Mouse (Mus musculus): ENCODE measurements around the gene Pex14.

Gene Pex14

DNA sequence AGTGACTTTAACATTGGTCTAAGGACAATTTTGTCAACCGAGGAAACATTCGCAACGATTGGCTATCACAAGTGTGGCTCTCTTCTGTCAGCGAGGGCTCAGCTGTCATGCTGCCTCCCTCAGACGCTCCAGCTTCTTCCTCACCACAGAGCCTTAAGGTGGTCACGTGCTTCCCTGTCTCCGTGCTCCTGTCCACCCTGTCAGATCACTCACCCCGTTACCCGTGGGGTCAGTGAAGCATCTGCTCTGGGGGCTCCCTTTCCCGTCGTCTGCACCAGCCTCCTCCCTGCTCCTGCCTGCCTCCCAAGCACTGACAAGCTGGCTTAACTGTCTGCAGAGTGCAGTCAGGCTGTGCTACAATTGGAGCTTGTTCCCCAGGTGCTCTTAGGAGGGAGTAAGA, 119.8 kb downstream of the Pex14 start:
- no peak for DNase-seq

DNA sequence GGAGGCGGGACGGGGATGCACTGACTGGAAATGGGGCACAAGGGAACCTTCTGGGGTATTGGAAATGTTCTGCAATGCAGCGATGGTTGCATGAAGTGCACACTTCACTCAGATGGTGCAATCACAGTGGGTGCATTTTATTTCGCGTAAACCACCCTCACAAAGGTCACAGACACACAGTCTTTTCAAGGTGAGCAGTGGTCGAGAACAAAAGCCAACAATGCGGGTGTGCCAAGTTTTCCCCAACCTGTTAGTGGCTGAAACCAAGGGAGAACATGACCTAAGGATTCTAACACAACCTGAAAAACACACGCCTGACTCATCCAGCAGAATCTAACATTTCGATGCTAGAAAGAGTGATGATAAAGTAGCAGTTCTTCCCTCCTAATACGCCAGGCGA, 120.8 kb downstream of the Pex14 start:
- no peak for DNase-seq

DNA sequence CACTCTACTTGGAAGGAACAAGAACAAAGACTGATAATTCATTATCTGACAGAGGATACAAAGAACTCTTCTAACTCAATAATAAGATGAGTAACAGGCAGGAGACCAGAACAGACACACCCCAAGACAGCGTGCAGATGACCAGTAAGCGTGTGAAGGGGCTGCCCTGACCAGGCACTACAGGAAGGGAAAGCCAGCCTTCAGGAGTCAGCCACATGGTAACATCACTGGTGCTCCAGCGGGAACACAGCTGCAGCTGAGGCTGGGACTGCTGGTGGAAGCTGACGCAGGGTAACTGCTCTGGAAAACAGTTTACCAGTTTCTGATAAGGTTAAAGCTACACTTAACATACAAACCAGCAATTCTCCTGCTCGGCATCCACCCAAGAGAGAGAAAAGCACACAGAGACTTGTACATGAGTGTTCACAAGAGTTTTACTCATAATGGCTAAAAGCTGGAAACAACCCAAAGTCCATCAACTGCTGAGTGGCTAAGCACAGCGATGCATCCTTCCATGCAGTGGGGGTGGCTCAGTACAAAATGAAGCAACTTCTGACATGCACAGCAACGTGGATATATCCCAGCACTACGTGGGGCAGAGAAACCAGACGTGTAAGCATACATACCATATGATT, 121.3 kb downstream of the Pex14 start:
- no peak for DNase-seq

- DNase-seq: peak; percentile 38 to 51
Measured at GRCm38 (mm10) chr4:148974833-148975232, 124.8 kb downstream of the Pex14 start.

DNA sequence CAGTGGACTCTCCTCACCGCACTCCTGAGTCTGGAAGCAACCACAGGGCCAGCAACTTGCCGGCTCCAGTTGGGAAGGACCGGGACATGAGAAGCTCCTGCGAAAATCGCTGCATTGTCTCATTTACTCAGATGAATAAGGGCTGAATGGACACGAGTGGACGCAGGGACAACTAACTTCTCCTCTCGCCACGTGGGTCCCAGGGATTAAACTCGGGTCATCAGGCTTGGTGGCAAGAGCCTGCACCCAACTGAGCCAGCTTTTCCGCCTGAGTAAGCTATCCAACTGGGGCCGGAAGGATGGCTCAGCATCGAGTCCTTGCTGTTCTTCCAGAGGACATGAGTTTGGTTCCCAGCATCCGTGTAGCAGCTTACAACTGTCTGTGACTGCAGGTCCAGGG, 126.3 kb downstream of the Pex14 start:
- no peak for DNase-seq

GRCm38 (mm10) chr4:148972707-148973106, 127.0 kb downstream of the Pex14 start:
- no peak for DNase-seq

- no peak for DNase-seq
Measured at GRCm38 (mm10) chr4:148971613-148972242, 127.9 kb downstream of the Pex14 start.

DNA sequence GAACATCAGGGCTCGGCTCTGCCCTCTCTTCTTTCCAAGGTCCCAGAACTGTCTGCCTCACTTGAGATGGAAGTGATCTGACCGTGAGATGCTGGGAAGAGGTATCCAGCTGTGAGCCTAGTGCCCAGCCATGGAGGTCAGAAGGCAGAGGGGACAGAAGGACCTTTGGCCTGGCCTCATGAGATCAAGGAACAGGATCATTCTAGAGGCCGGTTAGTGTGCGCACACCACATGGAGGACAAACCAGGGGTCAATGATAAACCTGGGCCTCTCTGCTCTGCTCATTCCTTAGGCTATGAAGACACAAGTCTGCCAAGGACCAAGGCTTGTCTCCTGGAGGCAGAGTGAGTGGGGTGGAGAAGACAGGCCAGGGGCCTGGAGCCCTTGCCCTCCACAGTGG, 128.9 kb downstream of the Pex14 start:
- DNase-seq: no peak

DNA sequence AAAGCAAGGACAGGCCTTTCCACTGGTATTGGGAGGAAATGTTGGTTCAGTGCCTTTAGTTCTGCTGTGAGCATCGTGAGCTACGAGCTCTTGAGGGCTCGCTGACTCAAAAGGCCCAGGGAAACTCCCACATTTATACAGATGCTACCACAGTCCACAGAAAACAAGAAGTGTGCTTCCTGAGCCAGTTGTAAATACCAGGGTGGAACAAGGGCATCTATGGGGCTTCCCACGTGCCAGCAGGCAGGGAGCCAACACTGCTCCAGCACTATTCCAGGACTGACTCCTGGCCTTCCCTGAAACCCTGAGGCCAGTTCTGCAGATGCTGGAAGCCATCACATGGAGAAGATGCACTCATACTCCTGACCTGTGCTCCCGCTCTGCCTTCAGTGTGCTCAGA, 130.1 kb downstream of the Pex14 start:
- DNase-seq: peak; percentile 31 to 55

DNA sequence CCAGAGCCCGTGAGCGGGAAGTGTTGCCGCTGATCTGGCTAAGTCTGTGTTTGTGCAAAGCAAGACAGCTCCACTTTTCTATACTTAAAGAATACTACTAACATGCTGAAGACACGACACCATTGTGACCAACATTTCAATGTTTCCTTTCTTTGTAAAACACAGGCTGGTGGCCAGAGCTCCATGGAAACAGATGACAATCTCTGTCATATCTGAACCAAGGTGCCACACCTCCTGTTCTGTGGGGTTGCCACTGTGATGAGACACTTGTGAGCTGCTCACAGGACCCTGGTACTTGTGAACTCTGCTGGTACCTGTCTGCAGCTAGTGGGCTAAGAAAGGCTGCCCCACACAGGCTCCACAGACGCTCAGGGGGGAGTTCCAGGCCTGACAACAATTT, 130.8 kb downstream of the Pex14 start:
- DNase-seq: no peak

DNA sequence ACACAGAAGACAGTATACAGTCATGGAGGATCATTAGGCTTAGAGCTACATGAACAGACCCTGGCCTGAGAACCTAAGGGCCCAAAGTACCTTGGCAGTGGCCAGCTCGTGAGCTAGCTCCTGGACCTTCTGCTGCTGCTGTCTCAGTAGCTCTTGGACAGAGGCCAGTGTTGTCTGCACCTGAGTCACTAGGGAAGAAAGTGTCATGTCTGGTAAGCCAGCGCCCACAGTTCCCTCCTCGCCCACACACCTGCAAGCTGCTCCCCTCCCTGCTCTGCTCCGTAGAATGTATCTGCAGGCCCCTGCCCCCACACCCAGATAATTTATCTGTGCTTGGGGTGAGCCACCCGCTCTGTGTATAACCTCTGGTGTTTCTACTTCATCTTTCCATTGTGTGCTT, 133.5 kb downstream of the Pex14 start:
- no peak for DNase-seq

DNA sequence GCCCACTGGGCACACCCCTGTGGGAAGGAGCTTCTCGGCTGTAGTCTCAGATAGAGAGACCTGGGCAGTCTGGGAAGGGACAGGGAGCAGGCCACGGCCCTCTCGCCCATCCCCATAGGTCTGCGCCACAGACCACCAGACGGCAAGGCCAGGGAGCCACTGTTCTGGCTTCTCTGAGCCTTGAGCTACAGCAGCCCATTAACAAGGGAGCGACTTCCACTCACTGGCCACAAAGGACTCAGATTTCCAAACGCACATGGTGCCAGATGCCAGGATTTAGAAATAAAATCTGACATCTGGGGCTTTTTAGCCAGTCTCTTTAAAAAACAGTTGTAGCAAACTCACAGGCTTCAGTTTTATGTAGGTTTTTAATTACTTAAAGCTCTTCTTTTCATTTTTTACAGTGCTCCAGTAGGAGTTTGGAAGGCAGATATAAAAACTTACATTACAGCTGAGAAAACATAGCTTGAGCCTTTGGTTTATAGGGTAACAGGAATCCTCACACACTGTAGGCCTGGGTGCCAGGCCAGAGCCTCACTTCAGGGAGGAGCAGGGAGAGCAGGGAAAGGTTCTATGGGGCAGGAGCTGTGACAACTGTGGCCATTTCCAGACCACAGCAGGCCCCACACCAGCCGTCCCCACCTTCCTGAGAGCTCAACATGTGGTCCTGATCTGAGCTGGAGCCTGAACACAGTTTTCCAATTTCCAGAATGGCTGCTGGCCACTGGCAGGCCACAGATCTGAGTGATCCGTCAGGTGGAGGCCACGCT, 134.9 kb downstream of the Pex14 start:
- DNase-seq: no peak

DNA sequence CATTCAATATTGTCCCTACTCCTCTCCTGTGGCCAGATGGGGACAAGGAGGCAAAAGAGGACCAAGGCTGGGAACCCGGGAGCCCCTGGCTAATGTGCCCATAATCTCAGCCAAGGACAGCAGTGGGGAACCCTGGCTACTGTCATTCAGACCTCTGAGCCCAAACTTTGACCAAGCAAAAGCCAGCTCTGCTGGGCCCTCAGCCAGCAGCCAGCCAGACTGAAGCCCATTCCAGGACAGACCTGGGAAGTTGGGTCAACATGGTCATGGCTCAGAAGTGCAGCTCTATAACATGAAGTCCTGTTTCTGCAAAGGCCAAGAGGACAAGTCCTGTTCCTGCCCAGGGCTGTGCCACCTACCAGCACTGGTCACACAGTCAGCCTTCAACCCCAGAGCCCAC, 137.6 kb downstream of the Pex14 start:
- no peak for DNase-seq

- DNase-seq: no peak
Measured at GRCm38 (mm10) chr4:148961081-148961480, 138.6 kb downstream of the Pex14 start.

DNA sequence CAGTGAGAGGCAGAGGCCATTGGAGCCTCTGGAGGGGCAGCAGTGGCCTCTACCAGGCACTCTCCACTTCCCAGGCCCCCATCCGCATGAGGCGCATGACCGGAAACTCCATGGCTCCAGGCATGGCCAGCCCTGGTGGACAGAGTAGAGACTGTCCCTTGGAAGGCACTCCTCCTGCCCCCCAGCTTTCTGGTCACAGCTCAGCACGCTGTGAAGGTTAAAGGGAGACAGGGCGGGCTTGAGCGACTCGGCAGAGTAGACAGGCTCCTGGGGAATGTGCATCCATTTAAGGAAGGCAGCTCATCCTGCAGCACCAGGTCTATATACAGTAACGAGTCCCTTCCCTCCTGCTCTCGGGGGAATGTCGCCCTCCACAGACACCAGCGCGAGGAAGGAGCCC, 139.7 kb downstream of the Pex14 start:
- DNase-seq: no peak

GRCm38 (mm10) chr4:148955131-148955813, 144.4 kb downstream of the Pex14 start:
- peak; percentile 72 to 75 for DNase-seq

GRCm38 (mm10) chr4:148952328-148953222, 147.1 kb downstream of the Pex14 start:
- no peak for DNase-seq

- DNase-seq: peak; percentile 43 to 49
Measured at GRCm38 (mm10) chr4:148951821-148952291, 147.8 kb downstream of the Pex14 start.

GRCm38 (mm10) chr4:148950932-148951650, 148.6 kb downstream of the Pex14 start:
- peak; percentile 50 to 72 for DNase-seq

- no peak for DNase-seq
Measured at GRCm38 (mm10) chr4:148950487-148950886, 149.2 kb downstream of the Pex14 start.

GRCm38 (mm10) chr4:148947833-148948388, 151.8 kb downstream of the Pex14 start:
- DNase-seq: no peak
